Mouse (Mus musculus) hindbrain, embryonic 11.5 days (tissue): ENCODE results near the gene Pitx1. TPM values are rescaled to one million over a fixed set of nuclear protein-coding genes. Genes with fewer than 3 reads are reported as not detected.
A peak's percentile ranks its signal among the peaks of the same experiment; 100 is the strongest.

ENCODE experiments used
- ATAC-seq: fragments of 200-750 bp; cut with Nextera tagmentation; 2 replicates; pipeline ENCODE4 v1.8.0; 2017; ENCODE audit warnings: mild to moderate bottlenecking, moderate TSS enrichment, moderate library complexity; ENCODE audit not compliant: low FRiP score
- DNase-seq: peaks from one replicate; pipeline ENCODE4 v3.0.0-alpha.2; 2015; ENCODE audit warnings: low spot score
- H3K27ac ChIP-seq: fragments of 300-500 bp; sonication (generic); 2 replicates; pipeline ENCODE4 v1.5.1; 2014; ENCODE audit warnings: mild to moderate bottlenecking, low read depth, low read length
- H3K27me3 ChIP-seq: fragments of 300-500 bp; sonication (generic); 2 replicates; pipeline ENCODE4 v1.6.1; 2014; ENCODE audit warnings: mild to moderate bottlenecking, low read length, moderate library complexity, mixed read lengths; ENCODE audit not compliant: control insufficient read depth, insufficient read depth
- H3K36me3 ChIP-seq: fragments of 300-500 bp; sonication (generic); 2 replicates; pipeline ENCODE4 v1.6.1; 2014; ENCODE audit warnings: mild to moderate bottlenecking, low read length, moderate library complexity, mixed read lengths; ENCODE audit not compliant: control insufficient read depth, insufficient read depth
- H3K4me1 ChIP-seq: fragments of 300-500 bp; sonication (generic); replicated peaks from 2 replicates; pipeline ENCODE4 v1.6.1; 2014; ENCODE audit warnings: low read length, mixed read lengths; ENCODE audit not compliant: control insufficient read depth, insufficient read depth
- H3K4me2 ChIP-seq: fragments of 300-500 bp; sonication (generic); replicated peaks from 2 replicates; pipeline ENCODE4 v1.6.1; 2014; ENCODE audit warnings: mild to moderate bottlenecking, low read depth, low read length
- H3K4me3 ChIP-seq: fragments of 300-500 bp; sonication (generic); 2 replicates; pipeline ENCODE4 v1.5.1; 2014; ENCODE audit warnings: low read depth, low read length
- H3K9ac ChIP-seq: fragments of 300-500 bp; sonication (generic); 2 replicates; pipeline ENCODE4 v1.6.1; 2014; ENCODE audit warnings: low read depth, low read length
- H3K9me3 ChIP-seq: fragments of 300-500 bp; sonication (generic); 2 replicates; pipeline ENCODE4 v1.6.1; 2016; ENCODE audit warnings: low read length; ENCODE audit not compliant: control insufficient read depth
- WGBS: fragments of 180-500 bp; shearing (Covaris S2); extraction: QIAGEN DNeasy Blood & Tissue Kit; methylation state at CpG from one replicate; pipeline ENCODE4 v1.1.7; 2014; 5-methylcytosine and 5-hydroxymethylcytosine counted together
- polyA plus RNA-seq: library from polyadenylated mRNA; unstranded; fragments of >200 nt; fragmentation: Nextera tagmentation; extraction: Ambion mirVana; gene quantifications from 2 replicates; pipeline ENCODE4 v1.2.1, GENCODE M21; 2014

The Pitx1 gene
- polyA plus RNA-seq, 1 experiment from 2014 or later, result 0.25 TPM

GRCm38 (mm10) chr13:55828141-55829017, 7.6 kb downstream of the Pitx1 start:
- ATAC-seq, result no peak
- under 1% methylated on average over 50 of the region's 50 CpGs for WGBS
- no peaks in the 10 kb centered on the region for H3K36me3 ChIP-seq
- H3K27ac ChIP-seq, result no peak overlapping the region
- H3K4me1 ChIP-seq, result peaks cover 5% of the 10 kb centered on the region
- no peak overlapping the region for H3K4me2 ChIP-seq
- peak; percentile 69 for DNase-seq
- no peaks in the 10 kb centered on the region for H3K9me3 ChIP-seq
- peaks cover 90% of the 10 kb centered on the region for H3K27me3 ChIP-seq
- no peak overlapping the region for H3K4me3 ChIP-seq
- no peak overlapping the region for H3K9ac ChIP-seq

DNA sequence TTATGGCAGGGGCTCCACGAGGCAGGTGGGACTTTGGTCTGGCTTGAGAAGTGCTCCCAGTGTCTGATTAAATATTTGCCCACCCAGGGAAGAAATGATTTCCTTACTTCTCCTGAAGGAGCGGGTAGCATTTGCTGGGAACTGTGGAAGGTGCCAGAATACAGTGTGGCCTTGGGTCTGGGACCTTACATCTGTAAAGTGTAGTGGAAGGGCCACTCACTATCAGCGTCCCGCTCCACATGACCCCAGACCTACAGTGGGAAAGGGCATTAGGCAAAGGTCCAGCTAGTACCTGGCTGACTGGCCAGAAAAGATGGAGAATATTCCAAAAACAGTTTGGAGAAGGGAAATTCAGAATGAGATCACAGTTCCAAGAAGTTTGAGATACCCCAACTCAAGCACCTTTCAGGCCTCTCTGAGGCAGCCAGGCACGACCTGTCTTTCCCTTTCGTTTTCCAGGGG, 8.3 kb downstream of the Pitx1 start:
- Histone ChIP-seq H3K36me3 (no peaks in the 10 kb centered on the region), H3K27me3 (peaks cover 90% of the 10 kb centered on the region), H3K9me3 (no peaks in the 10 kb centered on the region), H3K4me2 (no peak overlapping the region), H3K4me1 (peaks cover 5% of the 10 kb centered on the region), H3K27ac (no peak overlapping the region), H3K4me3 (no peak overlapping the region), H3K9ac (no peak overlapping the region)
- WGBS, result 2% methylated on average over 6 of the region's 6 CpGs
- no peak for ATAC-seq
- no peak for DNase-seq

GRCm38 (mm10) chr13:55826796-55827678, 9.0 kb downstream of the Pitx1 start:
- ATAC-seq (no peak), DNase-seq (peak; percentile 61)
- no peak overlapping the region for H3K27ac ChIP-seq
- H3K9me3 ChIP-seq, result no peaks in the 10 kb centered on the region
- H3K9ac ChIP-seq, result no peak overlapping the region
- no peaks in the 10 kb centered on the region for H3K36me3 ChIP-seq
- 3% methylated on average over 13 of the region's 13 CpGs for WGBS
- peaks cover 90% of the 10 kb centered on the region for H3K27me3 ChIP-seq
- peaks cover 5% of the 10 kb centered on the region for H3K4me1 ChIP-seq
- no peak overlapping the region for H3K4me2 ChIP-seq
- H3K4me3 ChIP-seq, result no peak overlapping the region

- Histone ChIP-seq H3K4me3 (no peak overlapping the region), H3K27me3 (peaks cover 87% of the 10 kb centered on the region), H3K4me2 (no peak overlapping the region), H3K4me1 (peaks cover 3% of the 10 kb centered on the region), H3K9me3 (no peaks in the 10 kb centered on the region), H3K27ac (no peak overlapping the region), H3K9ac (no peak overlapping the region), H3K36me3 (no peaks in the 10 kb centered on the region)
- DNase-seq, result peak; percentile 69
- WGBS, result 1% methylated on average over 56 of the region's 56 CpGs
- ATAC-seq, result no peak
Observed at GRCm38 (mm10) chr13:55826008-55826671, 9.9 kb downstream of the Pitx1 start.

GRCm38 (mm10) chr13:55825245-55825681, 10.7 kb downstream of the Pitx1 start:
- peaks cover 3% of the 10 kb centered on the region; the same call in 1 of the 2 replicates for H3K4me1 ChIP-seq
- peaks cover 78% of the 10 kb centered on the region for H3K27me3 ChIP-seq
- no peak overlapping the region for H3K27ac ChIP-seq
- no peak overlapping the region for H3K9ac ChIP-seq
- H3K9me3 ChIP-seq, result no peaks in the 10 kb centered on the region
- no peaks in the 10 kb centered on the region for H3K36me3 ChIP-seq
- ATAC-seq, result 0 out of 2 replicates have a peak, but pooled peaks have one; percentile 33
- 2% methylated on average over 32 of the region's 32 CpGs for WGBS
- no peak overlapping the region for H3K4me3 ChIP-seq
- peak; percentile 70 for DNase-seq
- 0 out of 2 replicates have a peak overlapping the region, but pooled peaks have one; percentile 6 for H3K4me2 ChIP-seq

DNA sequence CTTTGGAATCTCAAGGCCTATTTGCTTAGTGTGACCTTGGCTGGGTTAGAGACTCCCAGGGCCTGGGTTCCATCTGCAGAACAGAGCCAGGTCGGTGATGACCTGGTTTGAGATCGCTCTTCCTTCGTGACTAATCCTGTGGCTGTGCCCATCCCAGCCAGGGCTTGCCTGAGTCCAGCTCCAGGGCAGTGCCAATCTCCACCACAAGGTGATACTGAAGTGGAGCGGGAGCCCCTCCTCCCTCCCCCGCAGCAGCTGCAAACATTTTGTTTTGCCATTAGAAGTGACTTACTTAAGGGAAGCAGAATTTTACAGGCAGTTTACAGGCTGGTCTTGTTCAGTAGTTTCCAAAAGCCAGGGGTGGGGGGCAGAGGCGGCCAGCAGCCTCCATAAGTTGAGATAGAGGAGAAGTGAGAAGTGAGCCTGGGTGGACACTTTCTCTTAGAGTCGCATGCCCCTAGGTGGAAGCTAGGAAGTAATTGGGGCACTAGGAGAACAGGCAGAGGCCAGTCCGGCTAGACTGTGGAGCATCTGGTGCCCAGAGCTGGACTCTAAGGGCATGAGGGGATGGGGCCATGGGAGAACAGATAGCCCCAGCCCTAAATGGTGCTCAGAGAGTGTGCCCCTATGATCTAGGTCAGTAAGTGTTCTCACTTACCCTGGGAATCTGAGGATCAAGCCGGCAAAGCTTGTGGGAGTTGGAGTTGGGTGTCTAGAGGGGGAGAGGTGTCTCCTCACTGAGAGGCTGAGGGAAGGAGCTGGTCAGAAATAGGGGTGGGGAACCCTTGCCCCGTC, 11.6 kb downstream of the Pitx1 start:
- H3K4me2 ChIP-seq, result no peak overlapping the region
- peaks cover 72% of the 10 kb centered on the region for H3K27me3 ChIP-seq
- 7% methylated on average over 10 of the region's 10 CpGs for WGBS
- no peak overlapping the region for H3K27ac ChIP-seq
- no peak overlapping the region for H3K4me3 ChIP-seq
- peak; percentile 35 for DNase-seq
- H3K36me3 ChIP-seq, result no peaks in the 10 kb centered on the region
- ATAC-seq, result no peak
- no peaks in the 10 kb centered on the region for H3K9me3 ChIP-seq
- no peak overlapping the region for H3K9ac ChIP-seq
- H3K4me1 ChIP-seq, result peaks cover 3% of the 10 kb centered on the region; the same call in 1 of the 2 replicates

DNA sequence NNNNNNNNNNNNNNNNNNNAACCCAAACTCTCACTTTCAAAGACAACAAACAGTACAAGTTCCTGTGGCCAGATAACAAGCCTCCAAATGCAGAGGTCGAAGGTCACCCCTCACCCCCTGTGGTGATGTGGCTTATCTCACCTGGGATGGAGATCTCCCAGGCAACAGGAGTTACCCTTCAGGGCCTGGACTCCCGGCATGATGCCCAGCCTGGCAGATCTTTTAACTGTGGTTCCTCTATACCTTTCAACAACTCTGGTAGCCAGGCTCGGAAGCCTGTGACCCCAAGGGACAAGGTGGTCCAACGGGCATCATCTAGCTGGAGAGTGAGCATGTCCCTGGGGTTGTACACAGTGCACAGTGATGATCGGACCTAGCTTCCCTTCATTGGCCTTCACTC, 13.5 kb downstream of the Pitx1 start:
- no peak for ATAC-seq
- peaks cover 55% of the 10 kb centered on the region for H3K27me3 ChIP-seq
- no peak overlapping the region for H3K4me2 ChIP-seq
- H3K9ac ChIP-seq, result no peak overlapping the region
- H3K9me3 ChIP-seq, result no peaks in the 10 kb centered on the region
- DNase-seq, result no peak
- H3K4me1 ChIP-seq, result peaks cover 3% of the 10 kb centered on the region; the same call in 1 of the 2 replicates
- no peaks in the 10 kb centered on the region for H3K36me3 ChIP-seq
- H3K4me3 ChIP-seq, result no peak overlapping the region
- no peak overlapping the region for H3K27ac ChIP-seq
- 61% methylated on average over 5 of the region's 5 CpGs for WGBS

DNA sequence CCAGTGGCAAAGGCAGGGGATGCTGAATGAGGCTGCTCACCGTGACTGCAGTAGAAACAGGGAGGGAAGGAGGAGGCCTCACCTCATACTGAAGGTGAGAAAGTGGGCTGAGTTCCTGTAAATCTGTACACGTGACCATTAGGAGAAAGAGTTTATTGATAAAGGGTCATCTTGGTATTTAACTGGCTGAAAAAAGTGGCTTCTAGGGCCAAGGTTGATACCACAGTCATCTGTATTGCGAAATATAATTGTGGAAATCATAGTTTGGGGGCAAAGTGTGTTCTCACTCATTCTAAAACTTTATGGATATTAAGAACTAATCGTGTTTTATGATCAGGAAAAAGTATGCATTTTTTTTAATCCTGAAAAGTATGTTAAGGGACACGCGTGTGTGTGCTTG, 21.2 kb downstream of the Pitx1 start:
- H3K27ac ChIP-seq, result no peak overlapping the region
- no peaks in the 10 kb centered on the region for H3K36me3 ChIP-seq
- no peak overlapping the region for H3K4me3 ChIP-seq
- H3K4me1 ChIP-seq, result no peaks in the 10 kb centered on the region
- H3K9me3 ChIP-seq, result no peaks in the 10 kb centered on the region
- ATAC-seq (no peak), DNase-seq (no peak)
- no peak overlapping the region for H3K4me2 ChIP-seq
- H3K27me3 ChIP-seq, result no peaks in the 10 kb centered on the region
- 84% methylated on average over 6 of the region's 6 CpGs for WGBS
- H3K9ac ChIP-seq, result no peak overlapping the region
